18 mouse cellular contexts compared by ENCODE assay signal in the genomic region with DNA sequence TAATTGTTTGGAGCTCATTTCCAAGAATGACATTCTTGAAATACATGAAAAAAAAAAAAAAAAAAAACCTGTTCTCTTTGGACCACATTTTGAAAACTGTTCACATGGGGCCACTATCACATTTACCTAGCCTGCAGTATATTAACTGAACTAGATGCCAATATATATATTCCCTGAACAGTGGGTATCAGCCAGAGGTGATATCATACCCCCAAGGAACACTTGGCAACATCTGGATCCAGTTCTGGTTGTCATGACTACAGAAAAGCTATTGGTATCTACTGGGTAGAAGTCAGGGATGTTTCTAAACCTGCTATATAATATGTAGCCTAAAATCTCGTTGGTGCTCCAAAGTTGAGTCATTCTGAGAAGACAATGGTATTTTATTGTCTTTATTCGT.
"Had no signal": no experiment of that assay in that cellular context is flagged by ENCODE, and none has a peak within 500 bp of the region (broad histone marks: within the 10 kb centered on the region; RNA-seq: fewer than 3 reads in every experiment).

No protein-coding gene starts in this region.

- H3K36me3 ChIP-seq: midbrain, embryonic 10.5 days; midbrain, embryonic 12.5 days; neural tube, embryonic 13.5 days; neural tube, embryonic 15.5 days; stomach, embryonic 15.5 days had no signal

- H3K27me3 ChIP-seq: midbrain, embryonic 12.5 days; neural tube, embryonic 13.5 days; neural tube, embryonic 15.5 days; stomach, embryonic 15.5 days had no signal

- H3K27ac ChIP-seq: midbrain, embryonic 10.5 days; midbrain, embryonic 12.5 days; neural tube, embryonic 13.5 days; neural tube, embryonic 15.5 days; stomach, embryonic 15.5 days; stomach, postnatal 0 days had no signal

- H3K4me1 ChIP-seq: stomach, embryonic 15.5 days had no signal

- H3K4me3 ChIP-seq: midbrain, embryonic 10.5 days; midbrain, embryonic 12.5 days; myocyte; neural tube, embryonic 13.5 days; neural tube, embryonic 15.5 days; stomach, embryonic 15.5 days had no signal

- H3K9ac ChIP-seq: lung, embryonic 14.5 days; midbrain, embryonic 12.5 days; neural tube, embryonic 13.5 days; neural tube, embryonic 15.5 days; stomach, embryonic 15.5 days had no signal

- H3K9me3 ChIP-seq: midbrain, embryonic 10.5 days; midbrain, embryonic 12.5 days; neural tube, embryonic 13.5 days; neural tube, embryonic 15.5 days; stomach, embryonic 15.5 days had no signal

- DNase-seq: lung, adult 18-20 months; lung, embryonic 14.5 days; lung, postnatal 10 days; lung, postnatal 4 days; midbrain, embryonic 14.5 days; retina, postnatal 1 day; right cerebral cortex, adult 18-20 months; thymus, adult 2 months; thymus, postnatal 25 days; thymus, postnatal 4 days had no signal

- ATAC-seq: midbrain, embryonic 16.5 days had no signal

- H3K4me2 ChIP-seq: lung, embryonic 14.5 days; midbrain, embryonic 12.5 days; neural tube, embryonic 13.5 days; neural tube, embryonic 15.5 days; stomach, embryonic 15.5 days had no signal
